Mouse (Mus musculus): ENCODE data around the gene Tnf. TPM values are rescaled to one million over a fixed set of nuclear protein-coding genes. Genes with fewer than 3 reads are reported as not detected.

Tnf gene
- total RNA-seq, 1 experiment = 0.22 TPM

DNA sequence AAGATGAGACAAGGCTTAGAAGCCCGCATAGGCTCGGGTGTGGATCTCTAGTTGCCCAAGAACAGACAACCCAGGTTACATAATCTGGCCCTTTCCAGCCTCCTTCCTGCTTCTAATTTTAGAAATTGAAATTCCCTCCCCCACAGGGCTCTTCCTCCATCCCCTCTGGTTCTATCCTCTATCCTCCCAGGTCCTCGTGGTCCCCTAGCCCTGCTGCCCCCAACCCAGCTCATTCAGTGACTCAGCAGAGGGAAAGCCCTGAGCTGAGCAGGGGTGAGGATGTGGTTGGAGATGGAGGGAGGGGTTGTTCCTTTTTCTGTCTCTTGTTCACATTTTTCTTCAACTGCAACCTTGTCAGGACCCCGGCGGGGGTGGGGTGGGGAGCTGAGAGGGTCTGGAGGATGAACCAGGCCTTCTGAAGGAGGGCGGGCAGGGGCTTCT lies 17.8 kb upstream of the Tnf start:
- in situ Hi-C loops (cut with MboI; ENCODE audit: low sequenced_read_pairs in 2 of 2, unreplicated experiment in 2 of 2) = no loop called here
- H3K9ac ChIP-seq (ENCODE audit: insufficient read depth, low read depth, low read length, poor library complexity, severe bottlenecking) = no peak overlapping the region
- H3K9me3 ChIP-seq (ENCODE audit: control insufficient read depth, insufficient read depth, low read depth, low read length) = no peaks in the 10 kb centered on the region
- H3K4me1 ChIP-seq (ENCODE audit: control insufficient read depth in 2 of 2, insufficient read depth in 2 of 2, low read length in 2 of 2, poor library complexity in 1 of 2) = peaks cover 3 to 10% of the 10 kb centered on the region in 2 experiments; a peak in 2 of 4 replicates
- TF ChIP-seq MAFK (IDR thresholded peaks at IDR 0.05; ENCODE audit: insufficient read depth, low read depth, low read length) (peak; percentile 23; the same call in 1 of the 2 replicates), CHD2 (IDR thresholded peaks at IDR 0.05; ENCODE audit: low read depth, low read length) (no peak)
- H3K36me3 ChIP-seq (ENCODE audit: control insufficient read depth, insufficient read depth, low read length, poor library complexity, severe bottlenecking) = 0 out of 2 replicates have a peak, but pooled peaks cover 2% of the 10 kb centered on the region
- H3K27ac ChIP-seq (ENCODE audit: insufficient read depth, low read depth, low read length, poor library complexity, severe bottlenecking) = no peak overlapping the region
- DNase-seq (ENCODE audit: low read depth, low spot score) = no peak
- H3K4me3 ChIP-seq (ENCODE audit: insufficient read depth in 1 of 2, low read depth in 1 of 2, low read length in 2 of 2, poor library complexity in 1 of 2, severe bottlenecking in 1 of 2) = no peak overlapping the region

GRCm38 (mm10) chr17:35218516-35219193 lies 16.8 kb upstream of the Tnf start:
- in situ Hi-C loops (cut with MboI; ENCODE audit: low sequenced_read_pairs in 2 of 2, unreplicated experiment in 2 of 2) = no loop called here
- no peak overlapping the region for H3K27ac ChIP-seq (ENCODE audit: insufficient read depth, low read depth, low read length, poor library complexity, severe bottlenecking)
- H3K9ac ChIP-seq (ENCODE audit: insufficient read depth, low read depth, low read length, poor library complexity, severe bottlenecking) = peak overlapping the region; percentile 34; the same call in 1 of the 2 replicates
- 0 out of 2 replicates have a peak, but pooled peaks cover under 1% of the 10 kb centered on the region for H3K36me3 ChIP-seq (ENCODE audit: control insufficient read depth, insufficient read depth, low read length, poor library complexity, severe bottlenecking)
- no peak overlapping the region for H3K4me3 ChIP-seq (ENCODE audit: insufficient read depth in 1 of 2, low read depth in 1 of 2, low read length in 2 of 2, poor library complexity in 1 of 2, severe bottlenecking in 1 of 2)
- H3K4me1 ChIP-seq (ENCODE audit: control insufficient read depth in 2 of 2, insufficient read depth in 2 of 2, low read length in 2 of 2, poor library complexity in 1 of 2) = peaks cover 3 to 10% of the 10 kb centered on the region in 2 experiments; a peak in 2 of 4 replicates
- H3K9me3 ChIP-seq (ENCODE audit: control insufficient read depth, insufficient read depth, low read depth, low read length) = no peaks in the 10 kb centered on the region
- no peak for DNase-seq (ENCODE audit: low read depth, low spot score)
- TF ChIP-seq ZC3H11A (IDR thresholded peaks at IDR 0.05; ENCODE audit: borderline replicate concordance, low read depth, low read length) (no peak), HCFC1 (IDR thresholded peaks at IDR 0.05; ENCODE audit: borderline replicate concordance, insufficient read depth, low read length) (no peak), ZNF384 (IDR thresholded peaks at IDR 0.05; ENCODE audit: low read depth, low read length) (no peak), MAFK (IDR thresholded peaks at IDR 0.05; ENCODE audit: insufficient read depth, low read depth, low read length) (no peak), CHD2 (IDR thresholded peaks at IDR 0.05; ENCODE audit: low read depth, low read length) (no peak)

GRCm38 (mm10) chr17:35213071-35213470 lies 11.3 kb upstream of the Tnf start:
- DNase-seq (ENCODE audit: low read depth, low spot score) = no peak
- TF ChIP-seq MAFK (IDR thresholded peaks at IDR 0.05; ENCODE audit: insufficient read depth, low read depth, low read length) (no peak), ZC3H11A (IDR thresholded peaks at IDR 0.05; ENCODE audit: borderline replicate concordance, low read depth, low read length) (no peak), HCFC1 (IDR thresholded peaks at IDR 0.05; ENCODE audit: borderline replicate concordance, insufficient read depth, low read length) (no peak), CHD2 (IDR thresholded peaks at IDR 0.05; ENCODE audit: low read depth, low read length) (no peak), ZNF384 (IDR thresholded peaks at IDR 0.05; ENCODE audit: low read depth, low read length) (no peak)
- H3K4me1 ChIP-seq (ENCODE audit: control insufficient read depth in 2 of 2, insufficient read depth in 2 of 2, low read length in 2 of 2, poor library complexity in 1 of 2) = no peaks in the 10 kb centered on the region
- no peak overlapping the region for H3K27ac ChIP-seq (ENCODE audit: insufficient read depth, low read depth, low read length, poor library complexity, severe bottlenecking)
- H3K9me3 ChIP-seq (ENCODE audit: control insufficient read depth, insufficient read depth, low read depth, low read length) = no peaks in the 10 kb centered on the region
- H3K4me3 ChIP-seq (ENCODE audit: insufficient read depth in 1 of 2, low read depth in 1 of 2, low read length in 2 of 2, poor library complexity in 1 of 2, severe bottlenecking in 1 of 2) = no peak overlapping the region
- in situ Hi-C loops (cut with MboI; ENCODE audit: low sequenced_read_pairs in 2 of 2, unreplicated experiment in 2 of 2) = no loop called here
- no peak overlapping the region for H3K9ac ChIP-seq (ENCODE audit: insufficient read depth, low read depth, low read length, poor library complexity, severe bottlenecking)
- no peaks in the 10 kb centered on the region for H3K36me3 ChIP-seq (ENCODE audit: control insufficient read depth, insufficient read depth, low read length, poor library complexity, severe bottlenecking)

- no peak for DNase-seq (ENCODE audit: low read depth, low spot score)
- Histone ChIP-seq H3K27ac (ENCODE audit: insufficient read depth, low read depth, low read length, poor library complexity, severe bottlenecking) (no peak overlapping the region), H3K36me3 (ENCODE audit: control insufficient read depth, insufficient read depth, low read length, poor library complexity, severe bottlenecking) (no peaks in the 10 kb centered on the region), H3K4me1 (ENCODE audit: control insufficient read depth in 2 of 2, insufficient read depth in 2 of 2, low read length in 2 of 2, poor library complexity in 1 of 2) (no peaks in the 10 kb centered on the region), H3K9me3 (ENCODE audit: control insufficient read depth, insufficient read depth, low read depth, low read length) (no peaks in the 10 kb centered on the region), H3K9ac (ENCODE audit: insufficient read depth, low read depth, low read length, poor library complexity, severe bottlenecking) (no peak overlapping the region), H3K4me3 (ENCODE audit: insufficient read depth in 1 of 2, low read depth in 1 of 2, low read length in 2 of 2, poor library complexity in 1 of 2, severe bottlenecking in 1 of 2) (no peak overlapping the region)
- in situ Hi-C loops (cut with MboI; ENCODE audit: low sequenced_read_pairs in 2 of 2, unreplicated experiment in 2 of 2) = no loop called here
- no peak for TF ChIP-seq MAFK (IDR thresholded peaks at IDR 0.05; ENCODE audit: insufficient read depth, low read depth, low read length)
- no peak for TF ChIP-seq CHD2 (IDR thresholded peaks at IDR 0.05; ENCODE audit: low read depth, low read length)
- no peak for TF ChIP-seq HCFC1 (IDR thresholded peaks at IDR 0.05; ENCODE audit: borderline replicate concordance, insufficient read depth, low read length)
- no peak for TF ChIP-seq ZC3H11A (IDR thresholded peaks at IDR 0.05; ENCODE audit: borderline replicate concordance, low read depth, low read length)
- no peak for TF ChIP-seq ZNF384 (IDR thresholded peaks at IDR 0.05; ENCODE audit: low read depth, low read length)
These were observed 8.8 kb upstream of the Tnf start for GRCm38 (mm10) chr17:35210593-35210992.
